Mouse (Mus musculus): ENCODE data around the gene Parp12. TPM values are rescaled to one million over a fixed set of nuclear protein-coding genes. Genes with fewer than 3 reads are reported as not detected.

Parp12 gene
- polyA plus RNA-seq (2016; fragmentation: Nextera tagmentation; extraction: Ambion mirVana), result 0.94 and 2.1 TPM in 2 replicates

DNA sequence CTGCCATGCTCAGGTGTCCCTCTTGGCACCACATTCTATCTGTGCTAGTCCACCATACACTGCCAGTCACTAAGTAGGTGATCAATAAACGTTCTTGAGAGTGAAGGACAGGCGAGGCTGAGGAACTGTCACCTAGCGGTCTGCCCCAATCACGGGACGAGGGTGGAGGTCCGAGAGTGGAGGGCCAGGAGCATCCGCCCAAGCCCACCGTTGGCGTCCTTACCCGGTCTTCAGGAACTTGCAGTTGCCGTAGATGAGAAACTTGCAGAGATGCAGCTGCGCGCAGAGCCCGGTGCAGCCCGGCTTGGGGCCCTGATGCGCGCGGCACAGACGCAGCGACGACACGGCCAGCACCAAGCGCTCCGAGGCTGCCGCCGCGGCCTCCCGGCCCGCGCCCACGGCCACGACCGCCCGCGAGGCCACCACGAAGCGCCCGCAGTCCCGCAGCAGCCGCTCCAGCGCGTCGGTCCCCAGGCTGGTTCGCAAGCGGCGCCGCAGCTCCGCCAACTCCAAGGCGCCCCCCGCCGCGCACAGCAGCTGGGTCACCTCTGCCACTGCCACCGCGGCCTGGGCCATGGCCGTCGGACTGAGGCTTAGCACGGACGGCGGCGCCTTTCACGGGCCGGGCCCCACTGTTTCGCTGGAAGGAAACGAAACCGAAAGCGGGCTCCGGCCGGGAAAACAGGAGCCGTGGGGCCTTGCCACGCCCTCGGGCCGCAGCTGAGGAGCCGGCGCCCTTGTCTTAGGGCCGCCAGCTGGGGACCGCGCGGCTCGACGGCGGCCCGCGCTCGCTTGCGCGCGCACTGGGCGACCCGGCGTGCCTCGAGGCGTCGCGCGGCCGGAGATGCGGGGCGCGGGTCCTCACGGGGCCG is at the start of gene Parp12:
Gene Parp12, minus strand, starts transcription at position 766 of the 872 bp plus-strand sequence.
- Histone ChIP-seq H3K27me3 (ENCODE audit: low read depth, poor library complexity, severe bottlenecking) (peaks cover 63% of the 10 kb centered on the region), H3K4me1 (peaks cover 14% of the 10 kb centered on the region), H3K9me3 (replicated peaks) (peaks cover 7% of the 10 kb centered on the region), H3K36me3 (no peaks in the 10 kb centered on the region), H3K27ac (replicated peaks) (peak within 1 kb of the TSS; percentile 75), H3K4me3 (peak within 1 kb of the TSS; percentile 67)
- 4% methylated on average over 101 of the region's 101 CpGs for WGBS
- DNase-seq (ENCODE audit: low spot score), result peak; percentile 64

DNA sequence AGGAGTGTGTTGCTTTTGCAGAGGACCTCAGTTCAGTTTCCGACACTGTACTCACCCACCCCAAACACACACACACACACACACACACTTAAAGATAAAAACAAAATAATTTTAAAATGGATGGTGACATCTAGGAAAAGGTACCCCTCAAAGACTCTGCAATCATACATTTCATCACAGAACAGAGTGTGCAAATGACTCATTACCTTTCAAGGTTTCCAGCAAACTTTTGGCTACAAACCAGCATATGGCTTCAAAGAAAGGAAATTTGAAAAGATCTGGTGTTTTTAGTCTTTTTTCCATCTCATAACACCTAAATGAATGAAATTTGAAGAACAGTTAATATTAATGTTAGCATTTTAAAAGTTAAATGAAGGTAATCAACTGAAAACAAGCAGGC is 46.7 kb upstream of the Parp12 start:
- WGBS, result 97% methylated on average over 1 of the region's 1 CpGs
- Histone ChIP-seq H3K27me3 (ENCODE audit: low read depth, poor library complexity, severe bottlenecking) (no peaks in the 10 kb centered on the region), H3K27ac (replicated peaks) (no peak overlapping the region), H3K9me3 (replicated peaks) (no peaks in the 10 kb centered on the region), H3K36me3 (peaks cover 88% of the 10 kb centered on the region), H3K4me1 (no peaks in the 10 kb centered on the region), H3K4me3 (no peak overlapping the region)
- no peak for DNase-seq (ENCODE audit: low spot score)

DNA sequence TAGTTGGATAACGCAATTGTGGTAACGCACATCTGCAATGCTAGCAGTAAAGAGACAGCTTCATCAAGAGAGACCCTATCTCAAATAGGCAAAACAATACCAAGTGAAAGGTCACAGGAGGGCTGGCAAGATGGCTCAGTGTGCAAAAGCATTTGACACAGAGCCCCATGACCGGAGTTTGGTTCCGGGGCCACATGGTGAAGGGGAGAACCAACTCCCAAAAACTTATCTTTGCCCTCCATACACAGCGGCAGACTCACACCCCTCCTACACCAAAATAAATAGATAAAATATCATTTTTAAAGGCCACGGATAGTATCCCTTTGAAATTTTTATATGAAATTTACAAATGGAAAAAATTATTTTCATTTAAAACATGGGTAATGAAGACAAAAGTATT is 43.8 kb upstream of the Parp12 start:
- H3K27me3 ChIP-seq (ENCODE audit: low read depth, poor library complexity, severe bottlenecking), result no peaks in the 10 kb centered on the region
- no peaks in the 10 kb centered on the region for H3K4me1 ChIP-seq
- WGBS, result 96% methylated on average over 6 of the region's 6 CpGs
- no peak overlapping the region for H3K27ac ChIP-seq (replicated peaks)
- H3K36me3 ChIP-seq, result peaks cover 82% of the 10 kb centered on the region
- no peak overlapping the region for H3K4me3 ChIP-seq
- no peak for DNase-seq (ENCODE audit: low spot score)
- no peaks in the 10 kb centered on the region for H3K9me3 ChIP-seq (replicated peaks)

DNA sequence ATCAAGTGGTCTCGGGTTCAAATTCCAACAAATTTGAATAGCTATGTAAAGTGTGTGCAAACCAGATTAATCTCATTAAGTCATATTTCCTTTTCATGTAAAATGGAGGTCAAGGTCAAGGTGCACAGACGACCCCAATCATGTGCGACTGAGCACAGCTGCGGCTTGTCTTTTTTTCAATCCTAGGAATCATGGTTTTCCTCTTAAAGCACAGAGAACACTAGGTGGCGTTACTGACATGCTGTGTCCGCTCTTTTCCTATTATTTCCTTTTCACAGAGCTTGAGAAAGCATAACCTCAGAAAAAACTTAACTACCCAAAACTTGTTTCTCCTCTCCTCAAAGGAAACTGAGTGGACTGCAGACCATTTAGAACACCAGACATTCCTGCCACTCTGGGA is 27.9 kb upstream of the Parp12 start:
- WGBS, result 64% methylated on average over 6 of the region's 6 CpGs
- H3K9me3 ChIP-seq (replicated peaks), result no peaks in the 10 kb centered on the region
- no peaks in the 10 kb centered on the region for H3K27me3 ChIP-seq (ENCODE audit: low read depth, poor library complexity, severe bottlenecking)
- no peak overlapping the region for H3K4me3 ChIP-seq
- no peak overlapping the region for H3K27ac ChIP-seq (replicated peaks)
- no peak for DNase-seq (ENCODE audit: low spot score)
- no peaks in the 10 kb centered on the region for H3K4me1 ChIP-seq
- H3K36me3 ChIP-seq, result peaks cover 96% of the 10 kb centered on the region

DNA sequence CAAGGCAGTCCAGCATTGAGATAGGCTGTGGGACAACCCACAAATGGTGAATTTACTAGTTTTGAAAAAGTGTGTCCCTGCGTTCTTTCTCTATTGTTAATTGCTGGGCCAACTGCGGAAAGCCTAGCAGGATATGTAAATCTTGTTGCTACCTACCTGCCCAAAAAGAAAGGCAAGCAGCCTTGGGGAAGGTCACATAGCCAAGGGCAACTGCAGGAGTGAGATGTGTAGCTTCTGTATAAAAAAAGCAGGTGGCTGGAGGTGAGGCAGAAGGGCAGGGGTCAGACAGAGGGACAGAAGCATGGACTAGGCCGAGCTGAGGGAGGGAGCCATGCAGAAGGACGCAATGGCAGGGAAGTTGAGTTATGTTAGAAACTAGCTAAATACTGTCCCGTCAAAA is 14.4 kb upstream of the Parp12 start:
- no peak overlapping the region for H3K4me3 ChIP-seq
- peaks cover 46% of the 10 kb centered on the region for H3K36me3 ChIP-seq
- 64% methylated on average over 5 of the region's 5 CpGs for WGBS
- H3K27me3 ChIP-seq (ENCODE audit: low read depth, poor library complexity, severe bottlenecking), result no peaks in the 10 kb centered on the region
- no peak overlapping the region for H3K27ac ChIP-seq (replicated peaks)
- H3K4me1 ChIP-seq, result no peaks in the 10 kb centered on the region; the same call in 1 of the 2 replicates
- peaks cover 14% of the 10 kb centered on the region for H3K9me3 ChIP-seq (replicated peaks)
- DNase-seq (ENCODE audit: low spot score), result no peak

DNA sequence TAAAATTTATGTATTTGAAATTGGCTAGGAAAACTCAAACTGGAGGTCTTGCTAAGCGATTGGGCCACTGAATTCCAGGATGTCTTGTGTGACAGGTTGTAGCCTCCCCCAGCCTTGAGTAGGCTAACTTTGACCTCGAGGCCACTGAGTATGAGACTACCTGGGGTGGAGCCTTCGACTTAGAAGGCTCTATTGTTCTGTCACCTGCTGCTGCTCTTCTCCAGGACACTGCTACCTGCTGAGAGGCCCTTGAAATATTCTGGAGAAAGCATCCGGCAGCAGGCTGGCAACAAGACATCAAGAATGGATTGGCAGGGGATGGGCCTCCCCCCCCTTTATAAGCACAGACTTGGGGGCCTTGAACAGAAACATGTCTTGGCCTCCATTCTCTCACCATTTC is 13.3 kb upstream of the Parp12 start:
- no peak for DNase-seq (ENCODE audit: low spot score)
- Histone ChIP-seq H3K36me3 (peaks cover 37% of the 10 kb centered on the region), H3K9me3 (replicated peaks) (peaks cover 19% of the 10 kb centered on the region), H3K27me3 (ENCODE audit: low read depth, poor library complexity, severe bottlenecking) (no peaks in the 10 kb centered on the region), H3K4me3 (no peak overlapping the region), H3K27ac (replicated peaks) (no peak overlapping the region), H3K4me1 (no peaks in the 10 kb centered on the region; the same call in 1 of the 2 replicates)
- 39% methylated on average over 4 of the region's 4 CpGs for WGBS

DNA sequence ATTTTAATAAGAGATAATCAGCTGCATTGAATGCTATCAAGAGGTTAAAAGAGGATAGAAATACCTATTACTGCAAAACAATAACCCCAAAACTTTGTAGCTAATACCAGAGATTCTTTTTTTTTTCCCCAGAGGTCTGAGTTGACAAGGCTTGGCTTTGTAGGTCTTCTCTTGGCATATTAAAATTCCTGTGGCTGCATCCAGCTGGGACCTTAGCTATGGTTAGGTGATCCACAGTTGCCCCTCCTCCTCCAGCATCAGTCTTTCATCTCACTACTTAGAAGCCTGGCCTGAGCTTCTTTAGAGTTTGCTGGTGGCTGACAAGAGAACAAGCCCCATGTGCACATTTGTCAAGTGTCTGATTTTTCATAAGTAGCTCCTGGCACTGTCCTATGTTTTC is 6.6 kb upstream of the Parp12 start:
- Histone ChIP-seq H3K4me1 (no peaks in the 10 kb centered on the region), H3K9me3 (replicated peaks) (peaks cover 19% of the 10 kb centered on the region), H3K27ac (replicated peaks) (no peak overlapping the region), H3K27me3 (ENCODE audit: low read depth, poor library complexity, severe bottlenecking) (peaks cover 11% of the 10 kb centered on the region), H3K36me3 (no peaks in the 10 kb centered on the region), H3K4me3 (no peak overlapping the region)
- no peak for DNase-seq (ENCODE audit: low spot score)

DNA sequence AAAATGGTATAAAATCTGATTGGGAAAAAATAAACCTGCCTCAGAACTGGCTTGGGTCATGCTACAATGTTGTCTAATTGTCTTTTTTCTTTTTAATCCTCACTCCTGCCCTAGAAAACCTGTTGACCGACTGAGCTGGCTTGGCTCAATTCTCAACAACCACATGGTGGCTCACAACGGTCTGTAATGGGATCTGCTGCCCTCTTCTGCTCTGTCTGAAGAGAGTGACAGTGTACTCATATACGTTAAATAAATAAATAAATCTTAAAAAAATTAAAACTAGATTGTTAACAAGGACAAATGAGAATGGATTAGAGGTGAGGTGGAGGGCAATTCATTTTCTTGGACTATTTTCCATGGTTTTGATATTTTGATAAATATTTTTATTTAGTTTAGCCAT is 2.5 kb upstream of the Parp12 start:
- peaks cover 7% of the 10 kb centered on the region for H3K9me3 ChIP-seq (replicated peaks)

DNA sequence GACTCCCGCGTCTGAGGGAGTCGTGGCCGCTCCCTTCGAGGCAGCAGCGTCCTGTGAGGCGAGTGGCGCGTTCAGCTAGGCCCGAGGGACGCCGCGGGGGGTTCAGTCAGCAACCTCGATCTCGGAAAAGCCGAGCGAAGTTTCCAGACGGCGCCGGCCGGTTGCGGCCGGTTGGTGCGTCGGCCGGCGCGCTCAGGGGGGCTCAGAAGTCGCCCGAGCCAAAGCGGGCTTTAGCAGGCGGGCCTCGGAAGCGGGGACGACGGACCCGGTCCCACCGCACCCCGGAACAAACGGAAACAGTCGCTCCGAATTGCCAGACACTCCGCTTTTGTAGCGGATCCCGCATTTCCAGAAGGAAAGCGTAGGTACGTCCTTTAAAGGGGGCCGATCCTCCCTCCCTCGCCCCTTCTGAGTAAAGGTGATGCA is 320 bp upstream of the Parp12 start:
- Histone ChIP-seq H3K27me3 (ENCODE audit: low read depth, poor library complexity, severe bottlenecking) (peaks cover 63% of the 10 kb centered on the region), H3K9me3 (replicated peaks) (peaks cover 7% of the 10 kb centered on the region), H3K36me3 (no peaks in the 10 kb centered on the region), H3K27ac (replicated peaks) (peak overlapping the region; percentile 75), H3K4me3 (peak overlapping the region; percentile 67), H3K4me1 (peaks cover 14% of the 10 kb centered on the region)
- DNase-seq (ENCODE audit: low spot score), result peak; percentile 49
- WGBS, result 12% methylated on average over 49 of the region's 49 CpGs

More for the DNA sequence above, 2.5 kb upstream of the Parp12 start:
- Histone ChIP-seq H3K27me3 (ENCODE audit: low read depth, poor library complexity, severe bottlenecking) (peaks cover 51% of the 10 kb centered on the region), H3K27ac (replicated peaks) (no peak overlapping the region), H3K4me1 (peaks cover 14% of the 10 kb centered on the region), H3K36me3 (no peaks in the 10 kb centered on the region), H3K4me3 (no peak overlapping the region)
- no peak for DNase-seq (ENCODE audit: low spot score)
- WGBS, result 72% methylated on average over 3 of the region's 3 CpGs

DNA sequence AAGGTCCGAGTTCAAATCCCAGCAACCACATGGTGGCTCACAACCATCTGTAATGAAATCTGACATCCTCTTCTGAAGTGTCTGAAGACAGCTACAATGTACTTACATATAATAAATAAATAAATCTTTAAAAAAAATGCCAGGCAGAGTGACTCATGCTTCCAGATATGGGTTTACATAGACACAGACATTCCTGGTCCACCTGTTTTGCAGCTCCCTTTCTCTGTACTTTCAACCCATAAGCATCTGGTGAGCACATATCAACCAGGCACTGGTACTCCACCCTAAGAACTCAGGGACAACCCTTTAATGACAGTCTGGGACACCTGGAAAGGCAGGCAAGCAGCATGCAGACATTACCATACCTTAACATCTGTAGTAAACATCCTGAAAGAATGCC is 2.7 kb downstream of the Parp12 start:
- Histone ChIP-seq H3K4me3 (no peak overlapping the region), H3K36me3 (no peaks in the 10 kb centered on the region), H3K4me1 (peaks cover 14% of the 10 kb centered on the region), H3K9me3 (replicated peaks) (peaks cover 7% of the 10 kb centered on the region), H3K27ac (replicated peaks) (no peak overlapping the region), H3K27me3 (ENCODE audit: low read depth, poor library complexity, severe bottlenecking) (peaks cover 59% of the 10 kb centered on the region)
- DNase-seq (ENCODE audit: low spot score), result no peak
- WGBS, result 82% methylated on average over 1 of the region's 1 CpGs

DNA sequence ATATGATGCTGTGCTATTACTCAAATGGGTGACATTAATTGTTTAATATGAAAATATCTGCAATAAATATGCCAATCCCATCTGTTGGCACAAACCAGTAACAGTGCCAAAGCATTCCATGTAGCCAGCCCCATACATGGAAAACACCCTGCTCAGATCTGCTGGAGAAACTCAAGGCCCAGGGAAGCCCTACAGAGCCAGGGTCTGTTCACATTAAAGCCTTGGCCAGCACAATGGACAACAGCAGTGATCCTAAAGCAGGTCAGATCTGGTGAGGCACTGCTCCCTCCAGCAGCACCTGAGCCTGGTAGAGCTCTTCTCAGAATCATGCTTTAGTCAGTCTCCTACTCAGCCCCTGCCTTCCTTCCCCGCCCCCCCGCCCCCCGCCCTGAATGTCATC is 5.0 kb downstream of the Parp12 start:
- no peaks in the 10 kb centered on the region for H3K36me3 ChIP-seq
- H3K27ac ChIP-seq (replicated peaks), result no peak overlapping the region
- no peak overlapping the region for H3K4me3 ChIP-seq
- DNase-seq (ENCODE audit: low spot score), result no peak
- H3K9me3 ChIP-seq (replicated peaks), result no peaks in the 10 kb centered on the region
- peaks cover 8% of the 10 kb centered on the region for H3K4me1 ChIP-seq
- WGBS, result 89% methylated on average over 3 of the region's 3 CpGs
- peaks cover 36% of the 10 kb centered on the region for H3K27me3 ChIP-seq (ENCODE audit: low read depth, poor library complexity, severe bottlenecking)

DNA sequence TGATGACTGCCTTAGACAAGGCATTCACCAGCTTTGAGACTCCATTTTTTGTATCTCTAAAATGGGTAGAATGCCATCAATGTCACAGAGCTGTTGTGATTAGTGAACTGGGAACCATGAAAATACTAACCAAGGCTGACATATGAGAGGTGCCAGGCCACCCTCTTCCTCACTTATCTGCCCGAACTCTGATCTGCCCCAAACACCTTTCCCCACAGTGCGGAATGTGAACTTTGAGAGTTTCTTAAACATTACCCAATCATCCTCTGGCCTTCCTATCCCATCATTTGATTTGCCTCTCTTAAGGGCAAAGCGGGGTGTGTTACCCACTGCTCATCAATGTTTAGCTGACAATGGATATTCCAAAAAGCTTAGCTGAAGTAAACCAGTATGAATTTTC is 5.4 kb downstream of the Parp12 start:
- Histone ChIP-seq H3K4me1 (peaks cover 4% of the 10 kb centered on the region), H3K27ac (replicated peaks) (no peak overlapping the region), H3K4me3 (no peak overlapping the region), H3K9me3 (replicated peaks) (no peaks in the 10 kb centered on the region), H3K36me3 (no peaks in the 10 kb centered on the region), H3K27me3 (ENCODE audit: low read depth, poor library complexity, severe bottlenecking) (peaks cover 32% of the 10 kb centered on the region)
- WGBS, result 92% methylated on average over 3 of the region's 3 CpGs
- DNase-seq (ENCODE audit: low spot score), result no peak

DNA sequence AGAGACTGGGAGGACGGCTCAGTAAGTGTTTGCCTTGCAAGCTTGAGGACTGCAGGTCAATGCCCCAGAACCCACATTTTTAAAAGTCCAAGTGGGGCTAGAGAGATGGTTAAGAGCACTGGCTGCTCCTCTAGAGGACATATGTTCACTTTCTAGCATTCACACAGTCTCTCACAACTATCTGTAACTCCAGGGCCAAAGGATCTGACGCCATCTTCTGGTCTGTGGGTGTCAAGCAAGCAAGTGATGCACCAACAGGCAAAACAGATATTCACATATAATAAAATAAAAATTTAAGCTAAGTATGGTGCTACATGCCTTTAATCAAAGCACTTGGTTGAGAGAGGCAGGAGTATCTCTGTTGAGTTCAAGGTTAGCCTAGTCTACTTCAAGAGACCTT is 11.3 kb downstream of the Parp12 start:
- WGBS, result 48% methylated on average over 2 of the region's 2 CpGs
- Histone ChIP-seq H3K4me3 (no peak overlapping the region), H3K27ac (replicated peaks) (no peak overlapping the region), H3K9me3 (replicated peaks) (no peaks in the 10 kb centered on the region), H3K4me1 (no peaks in the 10 kb centered on the region), H3K27me3 (ENCODE audit: low read depth, poor library complexity, severe bottlenecking) (no peaks in the 10 kb centered on the region), H3K36me3 (no peaks in the 10 kb centered on the region)
- no peak for DNase-seq (ENCODE audit: low spot score)

Measured in midbrain, embryonic 10.5 days (tissue).